Mouse (Mus musculus) kidney, embryonic 14.5 days (tissue): ENCODE results near the gene Ccdc117. TPM values are rescaled to one million over a fixed set of nuclear protein-coding genes. Genes with fewer than 3 reads are reported as not detected.

Source experiments
- ATAC-seq: fragments of 200-750 bp; cut with Nextera tagmentation; 2 replicates; pipeline ENCODE4 v1.8.0; 2017; ENCODE audit warnings: moderate number of reproducible peaks, mild to moderate bottlenecking, moderate TSS enrichment, moderate library complexity; ENCODE audit not compliant: low FRiP score, low TSS enrichment
- H3K27ac ChIP-seq: fragments of 300-500 bp; sonication (generic); 2 replicates; pipeline ENCODE4 v1.5.1; 2014; ENCODE audit warnings: low read depth, mild to moderate bottlenecking, low read length, moderate library complexity, mixed read lengths
- H3K27me3 ChIP-seq: fragments of 300-500 bp; sonication (generic); 2 replicates; pipeline ENCODE4 v1.6.1; 2014; ENCODE audit warnings: mild to moderate bottlenecking, low read length; ENCODE audit not compliant: control insufficient read depth, insufficient read depth
- H3K36me3 ChIP-seq: fragments of 300-500 bp; sonication (generic); 2 replicates; pipeline ENCODE4 v1.6.1; 2014; ENCODE audit warnings: low read length, mixed read lengths; ENCODE audit not compliant: control insufficient read depth, insufficient read depth
- H3K4me1 ChIP-seq: fragments of 300-500 bp; sonication (generic); 2 replicates; pipeline ENCODE4 v1.6.1; 2014; ENCODE audit warnings: low read length, mixed read lengths; ENCODE audit not compliant: control insufficient read depth, insufficient read depth
- H3K4me2 ChIP-seq: fragments of 300-500 bp; sonication (generic); replicated peaks from 2 replicates; pipeline ENCODE4 v1.6.1; 2014; ENCODE audit warnings: low read depth, mild to moderate bottlenecking, low read length
- H3K4me3 ChIP-seq: fragments of 300-500 bp; sonication (generic); 2 replicates; pipeline ENCODE4 v1.5.1; 2014; ENCODE audit warnings: mild to moderate bottlenecking, low read length
- H3K9ac ChIP-seq: fragments of 300-500 bp; sonication (generic); 2 replicates; pipeline ENCODE4 v1.6.1; 2014; ENCODE audit warnings: low read depth, mild to moderate bottlenecking, low read length, moderate library complexity
- H3K9me3 ChIP-seq: fragments of 300-500 bp; sonication (generic); 2 replicates; pipeline ENCODE4 v1.6.1; 2016; ENCODE audit warnings: low read length; ENCODE audit not compliant: control insufficient read depth
- WGBS: fragments of 180-500 bp; shearing (Covaris S2); extraction: QIAGEN DNeasy Blood & Tissue Kit; methylation state at CpG from one replicate; pipeline ENCODE4 v1.1.7; 2014; 5-methylcytosine and 5-hydroxymethylcytosine counted together
- polyA plus RNA-seq: library from polyadenylated mRNA; unstranded; fragments of >200 nt; fragmentation: Nextera tagmentation; extraction: Ambion mirVana; gene quantifications from 2 replicates; pipeline ENCODE4 v1.2.1, GENCODE M21; 2014

The Ccdc117 gene
- polyA plus RNA-seq, 1 experiment from 2014 or later, result 21.3 TPM

- no peak overlapping the region for H3K4me2 ChIP-seq
- no peak overlapping the region for H3K27ac ChIP-seq
- H3K4me1 ChIP-seq, result peaks cover 21% of the 10 kb centered on the region
- H3K4me3 ChIP-seq, result no peak overlapping the region
- no peak for ATAC-seq
- H3K9me3 ChIP-seq, result no peaks in the 10 kb centered on the region
- no peaks in the 10 kb centered on the region for H3K27me3 ChIP-seq
- H3K36me3 ChIP-seq, result peaks cover 88% of the 10 kb centered on the region
- no peak overlapping the region for H3K9ac ChIP-seq
- 92% methylated on average over 7 of the region's 7 CpGs for WGBS
Observed at GRCm38 (mm10) chr11:5526573-5527439, 15.2 kb downstream of the Ccdc117 start.

- Histone ChIP-seq H3K4me3 (no peak overlapping the region), H3K27ac (no peak overlapping the region), H3K9me3 (no peaks in the 10 kb centered on the region), H3K4me2 (no peak overlapping the region), H3K9ac (no peak overlapping the region), H3K27me3 (no peaks in the 10 kb centered on the region), H3K4me1 (peaks cover 15% of the 10 kb centered on the region), H3K36me3 (peaks cover 74% of the 10 kb centered on the region)
- 90% methylated on average over 4 of the region's 4 CpGs for WGBS
- ATAC-seq, result no peak
Observed at GRCm38 (mm10) chr11:5525418-5525817, 16.6 kb downstream of the Ccdc117 start.

DNA sequence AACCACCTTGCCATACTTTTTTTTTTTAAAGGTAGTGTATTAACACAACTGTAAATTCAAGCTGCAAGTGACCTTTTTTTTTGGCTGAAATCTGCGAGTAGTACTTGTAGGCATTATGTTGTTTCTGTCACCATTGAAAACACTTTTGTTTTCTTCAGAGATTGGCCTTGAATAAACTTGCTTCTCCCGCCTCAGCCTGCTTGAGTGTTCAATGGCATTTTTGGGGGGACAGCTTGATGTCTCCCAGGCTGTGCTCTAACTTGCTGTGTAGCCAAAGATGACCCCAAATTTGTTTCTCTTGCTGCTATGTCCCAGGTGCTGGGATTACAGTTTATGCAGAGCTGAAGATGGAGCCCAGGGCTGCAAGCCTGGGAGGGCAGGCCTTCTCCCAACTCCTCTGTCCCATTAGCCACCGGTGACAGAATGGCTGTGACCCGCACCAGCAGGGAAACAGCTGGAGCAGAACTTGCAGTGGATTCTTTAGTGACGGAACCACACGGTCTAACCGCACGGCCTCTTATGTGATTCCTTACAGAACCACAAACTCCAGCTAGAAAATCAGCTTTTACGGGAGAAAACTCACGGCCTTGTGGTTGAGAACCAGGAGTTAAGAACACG, 19.1 kb downstream of the Ccdc117 start:
- H3K4me3 ChIP-seq, result peak overlapping the region; percentile 91; the same call in 1 of the 2 replicates
- no peaks in the 10 kb centered on the region for H3K9me3 ChIP-seq
- ATAC-seq, result no peak
- 90% methylated on average over 11 of the region's 11 CpGs for WGBS
- H3K4me1 ChIP-seq, result peaks cover 20% of the 10 kb centered on the region
- H3K27me3 ChIP-seq, result no peaks in the 10 kb centered on the region
- peak overlapping the region; percentile 96; the same call in 1 of the 2 replicates for H3K9ac ChIP-seq
- H3K36me3 ChIP-seq, result peaks cover 53% of the 10 kb centered on the region
- peak overlapping the region; percentile 65 for H3K4me2 ChIP-seq
- H3K27ac ChIP-seq, result no peak overlapping the region

- peaks cover 20% of the 10 kb centered on the region for H3K4me1 ChIP-seq
- peak overlapping the region; percentile 65 for H3K4me2 ChIP-seq
- peak overlapping the region; percentile 91 for H3K4me3 ChIP-seq
- peak; percentile 7; the same call in 1 of the 2 replicates for ATAC-seq
- H3K9ac ChIP-seq, result peak overlapping the region; percentile 96
- WGBS, result under 1% methylated on average over 34 of the region's 34 CpGs
- peaks cover 45% of the 10 kb centered on the region for H3K36me3 ChIP-seq
- H3K27me3 ChIP-seq, result no peaks in the 10 kb centered on the region
- H3K27ac ChIP-seq, result peak overlapping the region; percentile 89
- no peaks in the 10 kb centered on the region for H3K9me3 ChIP-seq
Observed at GRCm38 (mm10) chr11:5521516-5522291, 20.3 kb downstream of the Ccdc117 start.

GRCm38 (mm10) chr11:5521266-5521515, 20.8 kb downstream of the Ccdc117 start:
- Histone ChIP-seq H3K9me3 (no peaks in the 10 kb centered on the region), H3K27me3 (no peaks in the 10 kb centered on the region), H3K4me1 (peaks cover 20% of the 10 kb centered on the region), H3K9ac (peak overlapping the region; percentile 96), H3K4me2 (peak overlapping the region; percentile 65), H3K4me3 (peak overlapping the region; percentile 91), H3K27ac (peak overlapping the region; percentile 89), H3K36me3 (peaks cover 41% of the 10 kb centered on the region)
- 1% methylated on average over 13 of the region's 13 CpGs for WGBS
- ATAC-seq, result peak; percentile 13; the same call in 1 of the 2 replicates

DNA sequence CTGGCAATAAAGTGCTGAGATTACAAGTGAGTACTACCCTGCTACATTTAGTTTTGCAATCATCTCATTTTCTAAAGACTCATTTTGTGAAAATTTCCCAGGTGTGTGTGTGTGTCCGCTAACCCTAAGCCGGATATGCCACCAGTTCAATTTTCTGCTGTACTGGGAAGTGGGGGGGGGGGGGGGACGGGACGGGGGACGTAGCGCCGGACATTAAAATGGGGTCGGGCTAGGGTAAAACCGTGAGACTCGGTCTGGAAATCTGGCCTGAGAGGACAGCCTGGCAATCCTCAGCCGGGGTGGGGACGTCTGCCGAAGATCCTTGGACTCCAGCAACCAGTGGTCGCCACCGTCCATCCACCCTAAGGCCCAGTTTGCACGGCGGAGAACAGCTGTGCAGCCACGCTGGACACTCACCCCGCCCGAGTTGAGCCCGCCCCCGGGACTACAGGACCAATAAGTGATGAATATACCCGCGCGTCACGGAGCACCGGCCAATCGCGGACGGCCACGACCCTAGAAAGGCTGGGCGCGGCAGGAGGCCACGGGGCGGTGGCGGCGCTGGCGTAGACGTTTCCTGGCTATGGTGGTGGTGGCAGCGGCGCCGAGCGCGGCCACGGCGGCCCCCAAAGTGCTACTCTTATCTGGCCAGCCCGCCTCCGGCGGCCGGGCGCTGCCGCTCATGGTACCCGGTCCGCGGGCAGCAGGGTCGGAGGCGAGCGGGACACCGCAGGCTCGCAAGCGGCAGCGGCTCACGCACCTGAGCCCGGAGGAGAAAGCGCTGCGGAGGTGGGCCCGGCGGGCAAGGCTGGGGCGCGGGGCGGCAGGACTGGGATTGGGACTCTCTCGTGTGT, 21.3 kb downstream of the Ccdc117 start, which contains the start of gene Xbp1:
Gene Xbp1, plus strand, starts transcription at position 248 of the 854 bp plus-strand sequence.
- H3K9ac ChIP-seq, result peak within 1 kb of the TSS; percentile 96
- no peaks in the 10 kb centered on the region for H3K27me3 ChIP-seq
- H3K36me3 ChIP-seq, result peaks cover 35% of the 10 kb centered on the region
- H3K4me2 ChIP-seq, result peak within 1 kb of the TSS; percentile 65
- H3K27ac ChIP-seq, result peak within 1 kb of the TSS; percentile 89
- peak within 1 kb of the TSS; percentile 91 for H3K4me3 ChIP-seq
- H3K9me3 ChIP-seq, result no peaks in the 10 kb centered on the region
- peaks cover 20% of the 10 kb centered on the region for H3K4me1 ChIP-seq
- whole genome bisulfite sequencing, result under 1% methylated on average over 71 of the region's 72 CpGs
- peak; percentile 98 for ATAC-seq

GRCm38 (mm10) chr11:5519681-5520080, 22.3 kb downstream of the Ccdc117 start:
- H3K4me2 ChIP-seq, result peak overlapping the region; percentile 65; the same call in 1 of the 2 replicates
- H3K27ac ChIP-seq, result peak overlapping the region; percentile 89
- H3K4me1 ChIP-seq, result peaks cover 20% of the 10 kb centered on the region
- H3K9me3 ChIP-seq, result no peaks in the 10 kb centered on the region
- ATAC-seq, result no peak
- no peak overlapping the region for H3K4me3 ChIP-seq
- 74% methylated on average over 3 of the region's 3 CpGs for WGBS
- 0 out of 2 replicates have a peak overlapping the region, but pooled peaks have one; percentile 96 for H3K9ac ChIP-seq
- H3K27me3 ChIP-seq, result no peaks in the 10 kb centered on the region
- H3K36me3 ChIP-seq, result peaks cover 26% of the 10 kb centered on the region

DNA sequence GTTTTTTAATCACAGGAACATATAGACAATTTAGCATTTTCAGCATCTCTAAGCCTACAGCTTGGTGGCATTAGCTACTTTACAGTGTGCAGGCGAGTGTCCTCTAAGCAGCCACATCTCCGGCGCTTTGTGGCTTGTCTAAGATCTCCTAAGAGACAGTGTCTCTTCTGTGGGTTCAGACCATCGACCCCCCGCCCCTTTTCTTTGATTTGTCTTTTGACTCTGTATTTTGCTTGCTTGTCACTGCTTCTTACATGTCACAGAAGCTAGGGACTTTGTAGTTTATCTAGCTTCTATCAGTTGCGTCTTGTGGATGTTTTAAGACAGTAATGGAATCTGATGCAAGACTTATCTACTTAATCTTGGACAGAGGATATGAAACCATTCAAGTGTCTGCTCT, 24.6 kb downstream of the Ccdc117 start:
- 82% methylated on average over 6 of the region's 6 CpGs for WGBS
- H3K4me3 ChIP-seq, result no peak overlapping the region

More for the DNA sequence above, 24.6 kb downstream of the Ccdc117 start:
- Histone ChIP-seq H3K36me3 (peaks cover 2% of the 10 kb centered on the region; the same call in 1 of the 2 replicates), H3K4me2 (no peak overlapping the region), H3K9me3 (no peaks in the 10 kb centered on the region), H3K27me3 (no peaks in the 10 kb centered on the region), H3K9ac (no peak overlapping the region), H3K4me1 (peaks cover 6% of the 10 kb centered on the region; the same call in 1 of the 2 replicates), H3K27ac (no peak overlapping the region)
- ATAC-seq, result no peak
